ENCODE assay signal across 20 mouse cellular contexts in genomic region chr7:109151088-109151487, GRCm38 (mm10). TPM values are rescaled to one million over a fixed set of nuclear protein-coding genes. Genes with fewer than 3 reads are reported as not detected.
A peak's percentile ranks its signal among the peaks of the same experiment; 100 is the strongest.
DNase-seq lines count a peak whose midpoint lies in the region; ATAC-seq and TF ChIP-seq lines count a peak whose summit lies in the region.
"Had no signal": no experiment of that assay in that cellular context is flagged by ENCODE, and none has a peak within 500 bp of the region (broad histone marks: within the 10 kb centered on the region; RNA-seq: fewer than 3 reads in every experiment).

No protein-coding gene starts in this region.

- H3K9ac ChIP-seq in midbrain, postnatal 0 days (replicated peaks; ENCODE audit: low read length, poor library complexity, severe bottlenecking), result no peak overlapping the region
- no peak overlapping the region for H3K9ac ChIP-seq in midbrain, embryonic 16.5 days (ENCODE audit: low read depth, low read length)
- H3K9ac ChIP-seq: embryonic facial prominence, embryonic 15.5 days; heart, embryonic 12.5 days; hindbrain, embryonic 15.5 days had no signal

- TF ChIP-seq POLR2A in cerebellum, adult 2 months (IDR thresholded peaks at IDR 0.05; ENCODE audit: borderline replicate concordance, insufficient read depth, low read length), result no peak

- H3K4me3 ChIP-seq in cerebellum, adult 2 months (replicated peaks; ENCODE audit: insufficient read depth, low read depth, low read length), result no peak overlapping the region
- no peak overlapping the region for H3K4me3 ChIP-seq in midbrain, postnatal 0 days (ENCODE audit: low read depth, low read length)
- H3K4me3 ChIP-seq in midbrain, embryonic 16.5 days (ENCODE audit: low read depth, low read length), result no peak overlapping the region
- H3K4me3 ChIP-seq: embryonic facial prominence, embryonic 15.5 days; erythroblast, embryonic 14.5 days; forebrain, embryonic 10.5 days; heart, embryonic 12.5 days; hindbrain, embryonic 10.5 days; hindbrain, embryonic 15.5 days had no signal

- peak; percentile 73 to 89 for DNase-seq in cerebellum, postnatal 10 days
- no peak for DNase-seq in cerebellum, adult 2 months
- DNase-seq in gastrocnemius, postnatal 10 days, result peak; percentile 31
- DNase-seq in gastrocnemius, adult 18-20 months (ENCODE audit: low spot score), result no peak
- DNase-seq in layer of hippocampus, postnatal 10 days (ENCODE audit: low spot score in 2 of 2), result peak; percentile 48 to 57
- DNase-seq in layer of hippocampus, adult 11-12 months (ENCODE audit: low spot score), result no peak
- DNase-seq in midbrain, postnatal 0 days (ENCODE audit: low spot score), result peak; percentile 51
- DNase-seq: adrenal gland, postnatal 10 days; embryo, embryonic 11 days; gastrocnemius, postnatal 25 days had no signal

- H3K4me2 ChIP-seq in midbrain, postnatal 0 days (ENCODE audit: low read depth, low read length, poor library complexity, severe bottlenecking), result no peak overlapping the region
- no peak overlapping the region for H3K4me2 ChIP-seq in midbrain, embryonic 16.5 days (ENCODE audit: low read length)
- H3K4me2 ChIP-seq: embryonic facial prominence, embryonic 15.5 days; heart, embryonic 12.5 days; hindbrain, embryonic 15.5 days had no signal

- H3K4me1 ChIP-seq in cerebellum, adult 2 months (ENCODE audit: control insufficient read depth, insufficient read depth, low read length), result peaks cover 7% of the 10 kb centered on the region
- no peaks in the 10 kb centered on the region for H3K4me1 ChIP-seq in midbrain, postnatal 0 days (ENCODE audit: insufficient read depth, low read length)
- peaks cover 3% of the 10 kb centered on the region for H3K4me1 ChIP-seq in midbrain, embryonic 16.5 days (ENCODE audit: control insufficient read depth, insufficient read depth, low read length)
- H3K4me1 ChIP-seq: heart, embryonic 12.5 days had no signal

- WGBS in cerebellum, adult 2 months, result 29% methylated on average over 4 of the region's 4 CpGs
- 85% methylated on average over 4 of the region's 4 CpGs for WGBS in midbrain, postnatal 0 days
- WGBS in midbrain, embryonic 16.5 days, result 83% methylated on average over 4 of the region's 4 CpGs

- no peak for TF ChIP-seq CTCF in cerebellum, adult 2 months (IDR thresholded peaks at IDR 0.05; ENCODE audit: borderline replicate concordance, insufficient read depth, low read depth, low read length)
- TF ChIP-seq CTCF in midbrain, postnatal 0 days (IDR thresholded peaks at IDR 0.05), result no peak

- no peak for ATAC-seq in midbrain, postnatal 0 days (ENCODE audit: low FRiP score)
- ATAC-seq in midbrain, embryonic 16.5 days, result no peak
- ATAC-seq: inflammation-experienced regulatory T-cells, adult 6 months; intestine, postnatal 0 days had no signal

- H3K9me3 ChIP-seq in midbrain, postnatal 0 days (ENCODE audit: low read length), result no peaks in the 10 kb centered on the region
- H3K9me3 ChIP-seq in midbrain, embryonic 16.5 days (replicated peaks; ENCODE audit: control insufficient read depth, low read length, poor library complexity, severe bottlenecking), result no peaks in the 10 kb centered on the region
- H3K9me3 ChIP-seq: embryonic facial prominence, embryonic 15.5 days; forebrain, embryonic 10.5 days; heart, embryonic 12.5 days; hindbrain, embryonic 10.5 days; hindbrain, embryonic 15.5 days had no signal

- H3K27me3 ChIP-seq in cerebellum, adult 2 months (ENCODE audit: control insufficient read depth, insufficient read depth, low read length), result no peaks in the 10 kb centered on the region
- H3K27me3 ChIP-seq in midbrain, postnatal 0 days (ENCODE audit: insufficient read depth, low read length), result no peaks in the 10 kb centered on the region
- H3K27me3 ChIP-seq in midbrain, embryonic 16.5 days (ENCODE audit: control insufficient read depth, insufficient read depth, low read depth, low read length), result no peaks in the 10 kb centered on the region
- H3K27me3 ChIP-seq: embryonic facial prominence, embryonic 15.5 days had no signal

- no peak overlapping the region for H3K27ac ChIP-seq in cerebellum, adult 2 months (ENCODE audit: insufficient read depth, low read length)
- H3K27ac ChIP-seq in midbrain, postnatal 0 days (ENCODE audit: low read depth, low read length), result no peak overlapping the region
- H3K27ac ChIP-seq in midbrain, embryonic 16.5 days (ENCODE audit: low read length), result no peak overlapping the region
- H3K27ac ChIP-seq: embryonic facial prominence, embryonic 15.5 days; forebrain, embryonic 10.5 days; hindbrain, embryonic 10.5 days; hindbrain, embryonic 15.5 days had no signal

- no peaks in the 10 kb centered on the region for H3K36me3 ChIP-seq in midbrain, postnatal 0 days (ENCODE audit: insufficient read depth, low read length)
- no peaks in the 10 kb centered on the region for H3K36me3 ChIP-seq in midbrain, embryonic 16.5 days (ENCODE audit: control insufficient read depth, insufficient read depth, low read length)
- H3K36me3 ChIP-seq: embryonic facial prominence, embryonic 15.5 days; heart, embryonic 12.5 days; hindbrain, embryonic 10.5 days; hindbrain, embryonic 15.5 days had no signal

RNA-seq across cellular contexts. Expression of gene Lmo1, which starts 23.9 kb away (rescaled TPM):
- 27.3 and 31.6 TPM in 2 replicates for polyA plus RNA-seq in cerebellum, adult 2 months (2012; rRNA removed)
- 1 to 10 TPM; 4.5 to 4.7 TPM for total RNA-seq in gastrocnemius, postnatal 10 days (2021)
- 1 to 10 TPM; 1.9 to 2.7 TPM for total RNA-seq in gastrocnemius, adult 18-20 months (2021)
- 10 to 100 TPM; 74.5 to 79.0 TPM for total RNA-seq in layer of hippocampus, postnatal 10 days (2021)
- total RNA-seq in midbrain, postnatal 0 days (2014; rRNA removed), result 109 and 117 TPM in 2 replicates
- polyA plus RNA-seq in midbrain, postnatal 0 days (2015; fragmentation: Nextera tagmentation; extraction: Ambion mirVana), result 109 and 121 TPM in 2 replicates
- polyA plus RNA-seq in midbrain, embryonic 16.5 days (2015; fragmentation: Nextera tagmentation; extraction: Ambion mirVana), result 101 and 126 TPM in 2 replicates
- total RNA-seq: MEL had no signal
- polyA plus RNA-seq: erythroblast, embryonic 14.5 days; inflammation-experienced regulatory T-cells, adult 6 months had no signal

Comparison
In these comparisons a context has a peak if more than half of its experiments do, and no peak if none do; other contexts are left out.
1. DNase-seq: peak in cerebellum, postnatal 10 days (2 of 2), gastrocnemius, postnatal 10 days (single experiment), layer of hippocampus, postnatal 10 days (2 of 2) and midbrain, postnatal 0 days (single experiment); none in cerebellum, adult 2 months (0 of 2), gastrocnemius, adult 18-20 months (single experiment) and layer of hippocampus, adult 11-12 months (single experiment).
2. RNA of gene Lmo1, which starts 23.9 kb away (total RNA-seq): 109 to 117 TPM in midbrain, postnatal 0 days and 74.5 to 79.0 TPM in layer of hippocampus, postnatal 10 days; 4.5 to 4.7 TPM in gastrocnemius, postnatal 10 days and 1.9 to 2.7 TPM in gastrocnemius, adult 18-20 months; every median in the first group is over 10 times any median in the second.